Mouse (Mus musculus): ENCODE measurements around the gene D630045J12Rik. TPM values are rescaled to one million over a fixed set of nuclear protein-coding genes. Genes with fewer than 3 reads are reported as not detected.
A peak's percentile ranks its signal among the peaks of the same experiment; 100 is the strongest.

The D630045J12Rik gene
- polyA plus RNA-seq, 1 experiment from 2014 or later: 2.6 TPM

- Histone ChIP-seq H3K27me3 (replicated peaks) (no peaks in the 10 kb centered on the region), H3K4me1 (replicated peaks) (0 out of 2 replicates have a peak, but pooled peaks cover 5% of the 10 kb centered on the region), H3K27ac (ENCODE audit: poor library complexity, severe bottlenecking) (no peak overlapping the region), H3K9me3 (replicated peaks) (no peaks in the 10 kb centered on the region), H3K4me2 (no peak overlapping the region), H3K36me3 (no peaks in the 10 kb centered on the region), H3K4me3 (no peak overlapping the region), H3K9ac (no peak overlapping the region)
- ATAC-seq (ENCODE audit: insufficient number of reproducible peaks, low FRiP score): no peak
- 71% methylated on average over 4 of the region's 4 CpGs for WGBS
Measured at GRCm38 (mm10) chr6:38261877-38262276, 8.1 kb upstream of the D630045J12Rik start.

- Histone ChIP-seq H3K9ac (no peak overlapping the region), H3K4me1 (replicated peaks) (peaks cover 8% of the 10 kb centered on the region), H3K4me2 (no peak overlapping the region), H3K27ac (ENCODE audit: poor library complexity, severe bottlenecking) (no peak overlapping the region), H3K4me3 (no peak overlapping the region), H3K27me3 (replicated peaks) (no peaks in the 10 kb centered on the region), H3K9me3 (replicated peaks) (no peaks in the 10 kb centered on the region), H3K36me3 (no peaks in the 10 kb centered on the region)
- ATAC-seq (ENCODE audit: insufficient number of reproducible peaks, low FRiP score): no peak
- 91% methylated on average over 8 of the region's 8 CpGs for WGBS
Measured at GRCm38 (mm10) chr6:38257506-38257905, 3.7 kb upstream of the D630045J12Rik start.

DNA sequence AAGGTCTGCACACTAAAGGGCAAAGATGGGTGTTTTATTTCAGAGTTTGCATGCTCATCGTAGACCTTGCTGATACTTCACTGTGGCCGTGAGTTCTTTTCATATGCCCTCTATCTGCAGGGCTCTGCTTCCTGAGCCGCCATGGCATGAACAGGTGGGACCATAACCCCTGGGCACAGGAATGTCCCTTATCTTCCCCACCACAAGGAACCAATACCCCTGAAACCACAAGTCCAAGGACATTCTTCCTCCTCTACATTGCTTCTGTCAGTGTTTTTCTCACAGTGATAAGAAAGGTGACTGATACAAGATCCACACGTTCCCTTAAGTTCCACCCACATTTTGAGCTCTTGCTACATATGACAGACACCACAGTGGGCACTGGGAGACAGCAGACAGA, 3.0 kb upstream of the D630045J12Rik start:
- 68% methylated on average over 4 of the region's 4 CpGs for WGBS

DNA sequence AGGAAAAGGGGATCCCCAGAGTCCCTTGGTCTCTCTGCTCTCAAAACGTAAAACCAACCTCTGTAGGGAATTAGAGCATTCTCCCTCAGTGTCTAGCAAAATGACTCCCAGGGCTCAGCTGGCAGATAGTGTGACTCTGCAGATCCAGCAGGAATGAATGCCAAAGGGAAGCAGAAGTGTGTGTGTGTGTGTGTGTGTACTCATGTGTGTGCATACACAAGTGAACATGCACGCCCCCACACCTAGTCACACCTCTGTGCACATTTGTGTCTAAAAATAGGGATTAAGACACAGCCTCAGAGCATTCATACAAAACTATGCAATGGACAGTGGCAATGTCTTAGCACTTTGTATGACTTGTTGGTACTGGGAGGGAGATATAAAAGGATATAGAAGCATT, 2.0 kb upstream of the D630045J12Rik start:
- Histone ChIP-seq H3K4me3 (no peak overlapping the region), H3K9me3 (replicated peaks) (no peaks in the 10 kb centered on the region), H3K4me1 (replicated peaks) (peaks cover 20% of the 10 kb centered on the region), H3K4me2 (no peak overlapping the region), H3K9ac (no peak overlapping the region), H3K36me3 (no peaks in the 10 kb centered on the region), H3K27ac (ENCODE audit: poor library complexity, severe bottlenecking) (no peak overlapping the region), H3K27me3 (replicated peaks) (no peaks in the 10 kb centered on the region)
- ATAC-seq (ENCODE audit: insufficient number of reproducible peaks, low FRiP score): no peak
- WGBS: 68% methylated on average over 2 of the region's 2 CpGs

More for the DNA sequence above, 3.0 kb upstream of the D630045J12Rik start:
- H3K4me3 ChIP-seq: no peak overlapping the region
- H3K9ac ChIP-seq: no peak overlapping the region
- H3K4me2 ChIP-seq: no peak overlapping the region
- no peaks in the 10 kb centered on the region for H3K27me3 ChIP-seq (replicated peaks)
- ATAC-seq (ENCODE audit: insufficient number of reproducible peaks, low FRiP score): no peak
- peaks cover 14% of the 10 kb centered on the region for H3K4me1 ChIP-seq (replicated peaks)
- H3K9me3 ChIP-seq (replicated peaks): no peaks in the 10 kb centered on the region
- H3K36me3 ChIP-seq: no peaks in the 10 kb centered on the region
- no peak overlapping the region for H3K27ac ChIP-seq (ENCODE audit: poor library complexity, severe bottlenecking)

DNA sequence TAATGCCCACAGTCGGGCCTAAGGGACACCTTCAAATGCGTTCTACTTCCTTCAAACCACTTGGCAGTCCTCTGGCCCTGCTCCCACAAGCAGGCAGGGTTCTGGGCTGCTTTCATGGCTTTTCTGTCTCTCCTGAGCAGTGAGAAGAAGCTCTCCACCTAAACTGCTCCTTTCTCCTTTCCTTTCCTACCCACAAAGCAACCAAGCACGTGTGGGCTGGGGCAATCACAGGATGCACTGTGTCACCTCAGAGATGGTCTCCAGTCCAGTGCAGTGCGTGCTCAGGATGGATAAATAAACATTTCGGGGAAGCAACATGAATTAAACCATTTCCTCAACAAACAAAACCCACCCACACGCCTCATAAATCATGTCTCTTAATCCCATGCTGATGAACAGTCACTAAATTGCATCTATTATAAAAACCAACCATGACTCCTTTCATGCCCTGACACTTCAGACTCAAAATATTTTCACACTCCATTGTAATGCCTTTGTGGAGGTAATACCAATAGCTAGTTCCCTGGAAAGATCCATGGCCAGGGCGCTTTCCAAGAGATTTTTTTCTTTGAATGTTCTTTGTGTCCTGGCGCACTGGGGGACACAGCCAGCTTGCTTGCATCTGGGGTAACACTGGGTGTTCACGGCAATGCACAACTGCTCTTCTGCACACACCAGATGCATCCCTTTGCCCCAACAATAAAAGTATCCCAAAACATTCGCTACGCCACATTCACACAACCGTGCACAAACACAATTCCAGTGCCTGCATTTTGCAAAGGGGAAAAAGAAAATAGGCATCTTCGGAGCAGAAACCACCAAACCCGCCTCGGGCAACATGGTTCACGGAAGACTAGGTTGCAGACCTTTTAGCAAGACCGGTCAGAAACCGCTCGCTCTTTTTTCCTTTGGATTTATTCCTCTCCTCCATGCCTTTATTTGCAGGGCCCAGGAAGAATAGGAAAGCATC, 758 bp downstream of the D630045J12Rik start:
- H3K9me3 ChIP-seq (replicated peaks): no peaks in the 10 kb centered on the region
- no peaks in the 10 kb centered on the region for H3K27me3 ChIP-seq (replicated peaks)
- peak overlapping the region; percentile 94 for H3K4me2 ChIP-seq
- WGBS: 19% methylated on average over 19 of the region's 19 CpGs
- no peaks in the 10 kb centered on the region for H3K36me3 ChIP-seq
- ATAC-seq (ENCODE audit: insufficient number of reproducible peaks, low FRiP score): no peak
- H3K9ac ChIP-seq: peak overlapping the region; percentile 93
- peak overlapping the region; percentile 31 for H3K27ac ChIP-seq (ENCODE audit: poor library complexity, severe bottlenecking)
- peak overlapping the region; percentile 86 for H3K4me3 ChIP-seq
- peaks cover 20% of the 10 kb centered on the region for H3K4me1 ChIP-seq (replicated peaks)

DNA sequence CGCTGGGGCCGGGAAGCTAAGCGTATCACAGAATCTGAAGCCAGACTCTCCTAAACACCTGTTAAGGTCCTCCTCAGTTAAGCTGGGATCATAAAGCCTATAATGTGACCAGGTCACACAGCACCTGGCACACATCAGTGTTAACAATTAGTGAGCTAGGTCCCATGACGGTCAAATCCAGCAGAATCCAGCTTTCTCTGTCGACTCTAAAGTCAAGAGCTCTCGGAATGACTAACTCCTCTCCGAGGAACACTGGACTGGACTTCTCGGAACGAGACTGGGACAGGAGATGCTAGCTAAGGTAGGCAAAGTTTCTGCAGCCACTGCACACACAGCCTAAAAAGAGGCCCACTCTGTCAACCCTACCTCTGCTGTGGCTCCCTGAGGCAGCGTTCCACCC, 1.7 kb downstream of the D630045J12Rik start:
- H3K36me3 ChIP-seq: no peaks in the 10 kb centered on the region
- H3K4me1 ChIP-seq (replicated peaks): peaks cover 20% of the 10 kb centered on the region
- H3K4me2 ChIP-seq: peak overlapping the region; percentile 94; the same call in 1 of the 2 replicates
- H3K4me3 ChIP-seq: no peak overlapping the region
- H3K9me3 ChIP-seq (replicated peaks): no peaks in the 10 kb centered on the region
- no peak overlapping the region for H3K9ac ChIP-seq
- no peaks in the 10 kb centered on the region for H3K27me3 ChIP-seq (replicated peaks)
- WGBS: 74% methylated on average over 10 of the region's 10 CpGs
- H3K27ac ChIP-seq (ENCODE audit: poor library complexity, severe bottlenecking): no peak overlapping the region
- no peak for ATAC-seq (ENCODE audit: insufficient number of reproducible peaks, low FRiP score)

DNA sequence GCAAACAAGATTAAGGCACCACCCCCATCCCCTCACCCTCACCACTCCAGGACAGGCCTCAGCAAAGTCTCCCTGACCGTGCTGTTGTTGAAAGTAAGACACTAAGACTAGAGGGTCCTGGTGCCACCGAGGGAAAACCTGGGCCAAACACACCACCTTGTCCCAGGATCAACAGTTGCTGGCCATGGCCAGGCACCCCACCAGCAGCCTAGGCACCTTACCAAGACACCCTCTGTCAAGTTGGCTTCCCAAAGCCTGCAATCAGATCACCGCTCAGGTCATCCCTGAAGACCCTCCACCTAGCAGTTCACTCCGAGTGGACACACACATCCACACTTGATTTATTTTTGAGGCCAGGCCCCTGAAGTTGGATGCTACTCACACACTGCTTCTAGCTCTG, 2.3 kb downstream of the D630045J12Rik start:
- WGBS: 51% methylated on average over 4 of the region's 4 CpGs
- Histone ChIP-seq H3K27ac (ENCODE audit: poor library complexity, severe bottlenecking) (no peak overlapping the region), H3K4me2 (no peak overlapping the region), H3K9me3 (replicated peaks) (no peaks in the 10 kb centered on the region), H3K36me3 (no peaks in the 10 kb centered on the region), H3K4me1 (replicated peaks) (peaks cover 20% of the 10 kb centered on the region), H3K9ac (no peak overlapping the region), H3K4me3 (no peak overlapping the region), H3K27me3 (replicated peaks) (no peaks in the 10 kb centered on the region)
- ATAC-seq (ENCODE audit: insufficient number of reproducible peaks, low FRiP score): no peak

GRCm38 (mm10) chr6:38247362-38247761, 6.4 kb downstream of the D630045J12Rik start:
- H3K27ac ChIP-seq (ENCODE audit: poor library complexity, severe bottlenecking): no peak overlapping the region
- WGBS: 80% methylated on average over 4 of the region's 4 CpGs
- H3K4me3 ChIP-seq: no peak overlapping the region
- H3K4me2 ChIP-seq: no peak overlapping the region
- no peak for ATAC-seq (ENCODE audit: insufficient number of reproducible peaks, low FRiP score)
- no peaks in the 10 kb centered on the region for H3K36me3 ChIP-seq
- H3K4me1 ChIP-seq (replicated peaks): peaks cover 20% of the 10 kb centered on the region
- H3K27me3 ChIP-seq (replicated peaks): no peaks in the 10 kb centered on the region
- no peak overlapping the region for H3K9ac ChIP-seq
- no peaks in the 10 kb centered on the region for H3K9me3 ChIP-seq (replicated peaks)

- Histone ChIP-seq H3K4me3 (no peak overlapping the region), H3K9me3 (replicated peaks) (no peaks in the 10 kb centered on the region), H3K27me3 (replicated peaks) (no peaks in the 10 kb centered on the region), H3K4me2 (no peak overlapping the region), H3K27ac (ENCODE audit: poor library complexity, severe bottlenecking) (no peak overlapping the region), H3K36me3 (no peaks in the 10 kb centered on the region), H3K4me1 (replicated peaks) (peaks cover 10% of the 10 kb centered on the region), H3K9ac (no peak overlapping the region)
- 81% methylated on average over 3 of the region's 3 CpGs for WGBS
- no peak for ATAC-seq (ENCODE audit: insufficient number of reproducible peaks, low FRiP score)
Measured at GRCm38 (mm10) chr6:38244806-38245205, 9.0 kb downstream of the D630045J12Rik start.

DNA sequence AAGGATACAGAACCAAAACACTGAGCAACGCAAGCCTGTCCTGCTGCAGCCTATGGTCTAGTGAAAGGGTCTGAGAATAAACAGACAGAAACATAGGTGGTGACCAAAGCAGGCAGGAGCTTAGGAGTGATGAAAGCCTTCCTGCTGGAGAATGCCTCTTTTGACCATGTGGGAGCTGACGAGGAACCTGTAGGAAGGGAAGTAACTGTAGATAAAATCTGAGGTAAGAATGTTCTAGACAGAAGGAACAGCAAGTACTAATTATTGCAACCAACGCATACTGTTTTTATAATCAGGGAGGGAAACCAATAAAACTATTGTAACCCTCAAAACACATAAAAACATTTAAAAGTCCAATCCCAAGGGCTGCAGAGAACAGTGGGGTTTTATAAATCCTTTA, 9.6 kb downstream of the D630045J12Rik start:
- no peak for ATAC-seq (ENCODE audit: insufficient number of reproducible peaks, low FRiP score)
- Histone ChIP-seq H3K4me2 (no peak overlapping the region), H3K9ac (no peak overlapping the region), H3K4me3 (no peak overlapping the region), H3K9me3 (replicated peaks) (no peaks in the 10 kb centered on the region), H3K27ac (ENCODE audit: poor library complexity, severe bottlenecking) (no peak overlapping the region), H3K27me3 (replicated peaks) (no peaks in the 10 kb centered on the region), H3K36me3 (no peaks in the 10 kb centered on the region), H3K4me1 (replicated peaks) (peaks cover 10% of the 10 kb centered on the region)
- WGBS: 43% methylated on average over 3 of the region's 3 CpGs

- Histone ChIP-seq H3K27ac (ENCODE audit: poor library complexity, severe bottlenecking) (no peak overlapping the region), H3K4me2 (no peak overlapping the region), H3K9ac (no peak overlapping the region), H3K4me3 (no peak overlapping the region), H3K36me3 (no peaks in the 10 kb centered on the region), H3K27me3 (replicated peaks) (no peaks in the 10 kb centered on the region), H3K9me3 (replicated peaks) (no peaks in the 10 kb centered on the region), H3K4me1 (replicated peaks) (peaks cover 10% of the 10 kb centered on the region)
- no peak for ATAC-seq (ENCODE audit: insufficient number of reproducible peaks, low FRiP score)
- 82% methylated on average over 5 of the region's 5 CpGs for WGBS
Measured at GRCm38 (mm10) chr6:38242833-38243232, 11.0 kb downstream of the D630045J12Rik start.
